Mouse (Mus musculus) embryonic fibroblast, embryonic 13.5 days (primary cell): ENCODE data around the gene Saysd1.

Experiments used
- CTCF ChIP-seq: IDR thresholded peaks from 2 replicates; pipeline ENCODE4 v1.5.1; 2011; ENCODE audit warnings: mild to moderate bottlenecking, control low read depth, low read length, moderate library complexity, borderline replicate concordance; ENCODE audit not compliant: insufficient read depth
- POLR2A ChIP-seq: IDR thresholded peaks from 2 replicates; pipeline ENCODE4 v1.6.1; 2011; ENCODE audit warnings: low read depth, mild to moderate bottlenecking, control low read depth, low read length, moderate library complexity

- TF ChIP-seq CTCF (no peak), POLR2A (no peak)
Observed at GRCm38 (mm10) chr14:20175705-20176104, 37.4 kb upstream of the Saysd1 start.
